Mouse (Mus musculus) MEL (cell line): Measurements from ENCODE around the gene Col4a3. TPM values are rescaled to one million over a fixed set of nuclear protein-coding genes. Genes with fewer than 3 reads are reported as not detected.

Experiments
- DNase-seq: peaks from one replicate; pipeline ENCODE4 v3.0.0; 2011; ENCODE audit warnings: low read depth, low spot score
- H3K27ac ChIP-seq: 2 replicates; pipeline ENCODE4 v1.5.1; 2012; ENCODE audit warnings: low read depth, mild to moderate bottlenecking, control low read depth, low read length, moderate library complexity; ENCODE audit not compliant: control insufficient read depth
- H3K27me3 ChIP-seq, 2 experiments: fragments of 150-350 bp in 1 of 2; sonication (generic) in 1 of 2; 2 replicates each; pipeline ENCODE4 v1.6.1; 2012; ENCODE audit warnings: low read length in 2 of 2, mild to moderate bottlenecking in 2 of 2, improper control_type of control experiment in 1 of 2, moderate library complexity in 1 of 2; ENCODE audit not compliant: insufficient read depth in 2 of 2, control insufficient read depth in 1 of 2
- H3K36me3 ChIP-seq, 2 experiments: 2 replicates each; pipeline ENCODE4 v1.6.1; 2012 to 2014; ENCODE audit warnings: low read length in 2 of 2, improper control_type of control experiment in 1 of 2, inconsistent platforms in 1 of 2, mild to moderate bottlenecking in 1 of 2; ENCODE audit not compliant: insufficient read depth in 2 of 2, control insufficient read depth in 1 of 2
- H3K4me1 ChIP-seq, 2 experiments: fragments of 150-350 bp in 1 of 2; sonication (generic) in 1 of 2; 2 replicates each; pipeline ENCODE4 v1.6.1; 2012; ENCODE audit warnings: low read length in 2 of 2, improper control_type of control experiment in 1 of 2, mild to moderate bottlenecking in 1 of 2; ENCODE audit not compliant: insufficient read depth in 2 of 2, control insufficient read depth in 1 of 2
- H3K4me3 ChIP-seq, 2 experiments: fragments of 150-350 bp in 1 of 2; sonication (generic) in 1 of 2; 2 replicates each; pipeline ENCODE4 v1.5.1; 2012; ENCODE audit warnings: low read depth in 2 of 2, low read length in 2 of 2, mild to moderate bottlenecking in 2 of 2, moderate library complexity in 2 of 2, control low read depth in 1 of 2, improper control_type of control experiment in 1 of 2; ENCODE audit not compliant: control insufficient read depth in 1 of 2, insufficient read depth in 1 of 2
- H3K79me2 ChIP-seq: 2 replicates; pipeline ENCODE4 v1.6.1; 2012; ENCODE audit warnings: mild to moderate bottlenecking, low read length, moderate library complexity; ENCODE audit not compliant: control insufficient read depth, poor library complexity, insufficient read depth
- H3K9ac ChIP-seq: 2 replicates; pipeline ENCODE4 v1.6.1; 2012; ENCODE audit warnings: low read depth, mild to moderate bottlenecking, control low read depth, low read length, moderate library complexity; ENCODE audit not compliant: control insufficient read depth, poor library complexity, severe bottlenecking
- H3K9me3 ChIP-seq: fragments of 150-350 bp; sonication (generic); replicated peaks from 2 replicates; pipeline ENCODE4 v1.6.1; 2012; ENCODE audit warnings: mild to moderate bottlenecking, low read length, improper control_type of control experiment, moderate library complexity; ENCODE audit not compliant: insufficient read depth
- CHD1 ChIP-seq: IDR thresholded peaks from 2 replicates; pipeline ENCODE4 v1.6.1; 2012; ENCODE audit warnings: low read depth, mild to moderate bottlenecking, inconsistent platforms, low read length, improper control_type of control experiment
- CTCF ChIP-seq, 3 experiments: IDR thresholded peaks in 2 of 3; conservative IDR thresholded peaks in 1 of 3; 2 replicates each; pipeline ENCODE4 v1.5.1; 2011 to 2012; ENCODE audit warnings: low read length in 3 of 3, low read depth in 2 of 3, mild to moderate bottlenecking in 2 of 3, improper control_type of control experiment in 1 of 3, inconsistent platforms in 1 of 3, mixed read lengths in 1 of 3, moderate library complexity in 1 of 3; ENCODE audit not compliant: control insufficient read depth in 1 of 3, insufficient read depth in 1 of 3, poor library complexity in 1 of 3, severe bottlenecking in 1 of 3
- E2F4 ChIP-seq: IDR thresholded peaks from 2 replicates; pipeline ENCODE4 v1.6.1; 2011; ENCODE audit warnings: low read depth, low read length, improper control_type of control experiment, borderline replicate concordance
- ELF1 ChIP-seq: IDR thresholded peaks from 2 replicates; pipeline ENCODE4 v1.6.1; 2014; ENCODE audit warnings: low read depth, mild to moderate bottlenecking, inconsistent platforms, low read length, improper control_type of control experiment, moderate library complexity
- ETS1 ChIP-seq: IDR thresholded peaks from 2 replicates; pipeline ENCODE4 v1.6.1; 2012; ENCODE audit warnings: low read depth, mild to moderate bottlenecking, inconsistent platforms, low read length, improper control_type of control experiment, moderate library complexity
- GATA1 ChIP-seq: IDR thresholded peaks from 2 replicates; pipeline ENCODE4 v1.6.1; 2011; ENCODE audit warnings: low read depth, low read length, improper control_type of control experiment
- HCFC1 ChIP-seq: IDR thresholded peaks from 2 replicates; pipeline ENCODE4 v1.6.1; 2012; ENCODE audit warnings: low read depth, mild to moderate bottlenecking, inconsistent platforms, low read length, improper control_type of control experiment, moderate library complexity
- JUND ChIP-seq: IDR thresholded peaks from 2 replicates; pipeline ENCODE4 v1.6.1; 2011; ENCODE audit warnings: low read depth, mild to moderate bottlenecking, improper control_type of control experiment, low read length
- KAT2A ChIP-seq: conservative IDR thresholded peaks from 2 replicates; pipeline ENCODE4 v1.6.1; 2012; ENCODE audit warnings: low read depth, low read length, improper control_type of control experiment, inconsistent platforms
- MAFK ChIP-seq: IDR thresholded peaks from 2 replicates; pipeline ENCODE4 v1.6.1; 2011; ENCODE audit warnings: low read depth, mild to moderate bottlenecking, low read length, improper control_type of control experiment, borderline replicate concordance
- MAX ChIP-seq: IDR thresholded peaks from 2 replicates; pipeline ENCODE4 v1.6.1; 2011; ENCODE audit warnings: low read length, improper control_type of control experiment
- MEF2A ChIP-seq: IDR thresholded peaks from 2 replicates; pipeline ENCODE4 v1.6.1; 2014; ENCODE audit warnings: low read depth, mild to moderate bottlenecking, inconsistent platforms, low read length, improper control_type of control experiment; ENCODE audit not compliant: poor library complexity, insufficient replicate concordance, severe bottlenecking; ENCODE audit errors: extremely low read depth
- MXI1 ChIP-seq: IDR thresholded peaks from 2 replicates; pipeline ENCODE4 v1.6.1; 2011; ENCODE audit warnings: mild to moderate bottlenecking, low read depth, low read length, improper control_type of control experiment
- MYB ChIP-seq: IDR thresholded peaks from 2 replicates; pipeline ENCODE4 v1.6.1; 2011; ENCODE audit warnings: mild to moderate bottlenecking, low read depth, low read length, improper control_type of control experiment
- MYC ChIP-seq: IDR thresholded peaks from 2 replicates; pipeline ENCODE4 v1.6.1; 2011; ENCODE audit warnings: low read depth, mild to moderate bottlenecking, low read length, improper control_type of control experiment, moderate library complexity
- NELFE ChIP-seq: IDR thresholded peaks from 2 replicates; pipeline ENCODE4 v1.6.1; 2011; ENCODE audit warnings: low read depth, low read length, improper control_type of control experiment
- NRF1 ChIP-seq: IDR thresholded peaks from 2 replicates; pipeline ENCODE4 v1.6.1; 2014; ENCODE audit warnings: low read depth, mild to moderate bottlenecking, inconsistent platforms, low read length, improper control_type of control experiment, moderate library complexity; ENCODE audit not compliant: poor library complexity, insufficient read depth, severe bottlenecking
- POLR2A ChIP-seq, 2 experiments: IDR thresholded peaks; 2 replicates each; pipeline ENCODE4 v1.6.1; 2011 to 2012; ENCODE audit warnings: low read length in 2 of 2, mild to moderate bottlenecking in 2 of 2, control low read depth in 1 of 2, improper control_type of control experiment in 1 of 2, low read depth in 1 of 2, moderate library complexity in 1 of 2; ENCODE audit not compliant: control insufficient read depth in 1 of 2, insufficient read depth in 1 of 2, poor library complexity in 1 of 2
- POLR2AphosphoS2 ChIP-seq: IDR thresholded peaks from 2 replicates; pipeline ENCODE4 v1.6.1; 2011; ENCODE audit warnings: low read length, improper control_type of control experiment
- POLR2AphosphoS5 ChIP-seq: IDR thresholded peaks from 2 replicates; pipeline ENCODE4 v1.6.1; 2012; ENCODE audit warnings: low read depth, borderline replicate concordance, mild to moderate bottlenecking, inconsistent platforms, low read length, moderate library complexity, mixed read lengths
- RAD21 ChIP-seq: IDR thresholded peaks from 2 replicates; pipeline ENCODE4 v1.6.1; 2011; ENCODE audit warnings: mild to moderate bottlenecking, low read depth, low read length, improper control_type of control experiment
- RCOR1 ChIP-seq: IDR thresholded peaks from 2 replicates; pipeline ENCODE4 v1.6.1; 2012; ENCODE audit warnings: low read depth, mild to moderate bottlenecking, inconsistent platforms, low read length, improper control_type of control experiment
- SMC3 ChIP-seq: IDR thresholded peaks from 2 replicates; pipeline ENCODE4 v1.6.1; 2011; ENCODE audit warnings: low read depth, low read length, improper control_type of control experiment
- TBP ChIP-seq: IDR thresholded peaks from 2 replicates; pipeline ENCODE4 v1.8.0; 2011; ENCODE audit warnings: low read depth, low read length, improper control_type of control experiment
- UBTF ChIP-seq: IDR thresholded peaks from 2 replicates; pipeline ENCODE4 v1.6.1; 2012; ENCODE audit warnings: low read depth, mild to moderate bottlenecking, inconsistent platforms, low read length, improper control_type of control experiment, moderate library complexity, borderline replicate concordance; ENCODE audit not compliant: insufficient read depth
- USF1 ChIP-seq: IDR thresholded peaks from 2 replicates; pipeline ENCODE4 v1.6.1; 2014; ENCODE audit warnings: low read depth, mild to moderate bottlenecking, inconsistent platforms, low read length, improper control_type of control experiment, moderate library complexity
- USF2 ChIP-seq, 2 experiments: IDR thresholded peaks; 2 replicates each; pipeline ENCODE4 v1.6.1; 2011 to 2012; ENCODE audit warnings: improper control_type of control experiment in 2 of 2, low read length in 2 of 2, borderline replicate concordance in 1 of 2, inconsistent platforms in 1 of 2, low read depth in 1 of 2, mild to moderate bottlenecking in 1 of 2; ENCODE audit not compliant: insufficient read depth in 1 of 2
- ZC3H11A ChIP-seq: IDR thresholded peaks from 2 replicates; pipeline ENCODE4 v1.6.1; 2012; ENCODE audit warnings: low read depth, mild to moderate bottlenecking, inconsistent platforms, low read length, improper control_type of control experiment
- ZKSCAN1 ChIP-seq: IDR thresholded peaks from 2 replicates; pipeline ENCODE4 v1.6.1; 2012; ENCODE audit warnings: low read depth, mild to moderate bottlenecking, inconsistent platforms, low read length, improper control_type of control experiment, moderate library complexity
- ZMIZ1 ChIP-seq: IDR thresholded peaks from 2 replicates; pipeline ENCODE4 v1.6.1; 2012; ENCODE audit warnings: low read depth, mild to moderate bottlenecking, inconsistent platforms, low read length, improper control_type of control experiment, moderate library complexity
- polyA plus RNA-seq, 2 experiments: library from polyadenylated mRNA; stranded (reverse) in 1 of 2; unstranded in 1 of 2; fragments of >175 nt in 1 of 2; fragments of >200 nt in 1 of 2; gene quantifications; 2 replicates each; pipeline versions ENCODE4 v1.2.1 to v1.2.4; 2012; ENCODE audit warnings: low replicate concordance in 2 of 2, low read depth in 1 of 2; ENCODE audit not compliant: insufficient read length in 2 of 2, insufficient read depth in 1 of 2, missing spikeins in 1 of 2
- total RNA-seq: library from RNA; depleted of rRNA; stranded (reverse); fragments of 300-350 nt; gene quantifications from 2 replicates; pipeline ENCODE4 v1.2.3, GENCODE M21; 2012

Col4a3 gene
- total and polyA plus RNA-seq, 3 experiments = 0.19 to 0.47 TPM; not detected in 1

- Histone ChIP-seq H3K79me2 (no peaks in the 10 kb centered on the region), H3K27me3 (no peaks in the 10 kb centered on the region; a peak in 2 of 4 replicates), H3K9me3 (no peaks in the 10 kb centered on the region), H3K4me1 (peaks cover 0 to 2% of the 10 kb centered on the region in 2 experiments; a peak in 1 of 4 replicates), H3K27ac (no peak overlapping the region), H3K4me3 (no peak overlapping the region), H3K9ac (no peak overlapping the region), H3K36me3 (no peaks in the 10 kb centered on the region; a peak in 1 of 4 replicates)
- TF ChIP-seq MXI1 (no peak), RAD21 (no peak), POLR2AphosphoS2 (no peak), USF1 (no peak), GATA1 (no peak), TBP (no peak), NRF1 (no peak), ZC3H11A (no peak), MAX (no peak), MAFK (no peak), E2F4 (no peak), SMC3 (no peak), HCFC1 (no peak), ZMIZ1 (no peak), RCOR1 (no peak), POLR2AphosphoS5 (no peak), UBTF (no peak), ETS1 (no peak), USF2 (IDR thresholded peaks at IDR 0.05; ENCODE audit: borderline replicate concordance in 1 of 2, insufficient read depth in 1 of 2, low read depth in 1 of 2, low read length in 2 of 2) (no peak), ELF1 (no peak)
- DNase-seq = peak; percentile 11
Measured at GRCm38 (mm10) chr1:82662269-82662668, 75.5 kb downstream of the Col4a3 start.

DNA sequence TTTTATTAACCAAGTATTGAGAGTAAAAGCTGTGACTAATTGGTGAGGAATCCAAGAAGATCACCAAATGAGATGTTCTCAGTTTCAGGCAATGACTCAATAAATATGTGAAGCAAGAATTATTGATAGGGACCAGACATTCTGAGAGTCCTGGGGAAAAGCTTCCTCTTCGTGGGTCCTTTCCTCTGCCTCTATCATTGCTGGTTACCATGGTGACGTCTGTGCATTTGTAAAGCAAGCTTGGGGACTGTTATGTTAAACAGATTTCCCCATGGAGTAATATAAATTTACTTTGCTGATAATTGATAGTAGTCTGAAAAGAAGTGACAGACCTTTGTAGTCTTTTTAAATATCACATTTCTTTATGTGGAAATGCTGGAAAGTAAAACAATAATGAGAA lies 76.8 kb downstream of the Col4a3 start:
- DNase-seq = no peak
- TF ChIP-seq CHD1 (no peak), POLR2A (IDR thresholded peaks at IDR 0.05; ENCODE audit: control insufficient read depth in 1 of 2, insufficient read depth in 1 of 2, low read depth in 1 of 2, low read length in 2 of 2, poor library complexity in 1 of 2) (no peak), JUND (no peak), HCFC1 (no peak), RCOR1 (no peak), MYB (no peak), KAT2A (no peak), ELF1 (no peak), CTCF (IDR thresholded peaks at IDR 0.05 in 2 of 3, conservative IDR thresholded peaks at IDR 0.05 in 1 of 3; ENCODE audit: control insufficient read depth in 1 of 3, insufficient read depth in 1 of 3, low read depth in 2 of 3, low read length in 3 of 3, poor library complexity in 1 of 3, severe bottlenecking in 1 of 3) (no peak), GATA1 (no peak), MYC (no peak), NELFE (no peak), SMC3 (no peak), MAFK (no peak), TBP (no peak), MEF2A (no peak), POLR2AphosphoS5 (no peak), ZC3H11A (no peak), ZKSCAN1 (no peak)
- TF ChIP-seq, all 39 proteins: peak for 0

More for the DNA sequence above, 76.8 kb downstream of the Col4a3 start:
- H3K9me3 ChIP-seq = no peaks in the 10 kb centered on the region
- H3K79me2 ChIP-seq = no peaks in the 10 kb centered on the region
- H3K27me3 ChIP-seq = no peaks in the 10 kb centered on the region; a peak in 2 of 4 replicates
- H3K9ac ChIP-seq = no peak overlapping the region
- no peak overlapping the region for H3K4me3 ChIP-seq
- no peak overlapping the region for H3K27ac ChIP-seq
- peaks cover 0 to 2% of the 10 kb centered on the region in 2 experiments; a peak in 1 of 4 replicates for H3K4me1 ChIP-seq
- no peaks in the 10 kb centered on the region; a peak in 1 of 4 replicates for H3K36me3 ChIP-seq
